Mouse (Mus musculus) adrenal gland, adult 18-20 months (tissue): ENCODE results near the gene Atf7. TPM values are rescaled to one million over a fixed set of nuclear protein-coding genes. Genes with fewer than 3 reads are reported as not detected.

Experiments used
- DNase-seq, 2 experiments: peaks; one replicate each; pipeline ENCODE4 v3.0.0; 2021 to 2022; ENCODE audit warnings: low spot score in 2 of 2
- total RNA-seq, 2 experiments: library from RNA; stranded (reverse); gene quantifications; 1 replicate in 1 of 2; 2 replicates in 1 of 2; pipeline ENCODE4 v1.2.3; 2021

Gene Atf7
- total RNA-seq, 2 experiments from 2014 or later = 58.9 to 62.1 TPM

DNA sequence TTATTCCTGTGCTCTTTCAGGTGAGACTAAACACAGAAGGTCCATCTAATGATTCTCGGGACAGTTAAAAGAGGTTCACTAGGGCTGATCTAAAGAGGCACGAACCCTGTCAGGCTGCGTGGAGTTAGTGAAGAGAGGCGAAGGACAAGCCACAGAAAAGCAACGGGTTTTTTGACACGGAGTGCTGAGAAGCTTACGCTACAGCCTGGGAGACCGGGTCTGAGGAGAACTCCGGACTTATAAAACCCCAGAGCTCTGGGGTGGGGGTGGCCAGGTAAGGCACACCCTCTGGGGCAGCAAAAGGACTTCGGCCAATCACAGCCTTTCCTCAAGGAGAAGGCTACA is 107.7 kb downstream of the Atf7 start:
- no peak for DNase-seq

DNA sequence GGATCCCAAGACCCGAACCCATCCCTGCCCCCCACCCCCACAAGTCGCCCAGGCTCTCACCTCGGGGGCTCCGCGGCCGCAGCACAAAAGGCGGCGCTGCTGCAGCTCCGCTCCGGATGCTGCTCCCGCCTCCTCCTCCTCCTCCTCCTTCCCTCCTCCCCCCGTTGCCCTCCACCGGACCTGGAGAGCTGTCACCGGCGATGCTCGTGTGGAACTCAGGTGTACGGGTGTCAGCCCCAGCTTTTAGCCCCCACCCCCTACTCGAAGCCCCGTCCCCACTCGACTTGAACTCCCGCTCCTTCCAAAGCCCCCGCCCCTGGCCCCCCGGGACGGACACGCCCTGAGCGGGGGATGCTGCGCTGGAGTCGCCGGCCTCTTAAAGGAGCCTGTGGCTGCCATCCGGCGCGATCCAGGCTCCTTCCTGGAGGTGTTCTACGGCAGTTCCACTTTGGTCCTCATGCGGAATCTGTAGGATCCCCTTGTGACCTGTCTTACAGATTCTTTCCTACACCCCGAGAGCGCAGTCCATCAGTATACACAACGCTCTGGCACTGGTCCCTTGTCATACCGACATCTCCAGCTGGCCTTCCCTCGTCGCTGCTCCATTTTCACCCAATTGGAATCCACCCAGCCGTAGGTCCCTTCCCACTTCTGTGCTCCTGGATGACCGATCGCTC is 108.4 kb downstream of the Atf7 start, which contains the start of gene Map3k12:
Gene Map3k12, minus strand, starts transcription at position 337 of the 677 bp plus-strand sequence.
- peak; percentile 76 to 78 for DNase-seq

DNA sequence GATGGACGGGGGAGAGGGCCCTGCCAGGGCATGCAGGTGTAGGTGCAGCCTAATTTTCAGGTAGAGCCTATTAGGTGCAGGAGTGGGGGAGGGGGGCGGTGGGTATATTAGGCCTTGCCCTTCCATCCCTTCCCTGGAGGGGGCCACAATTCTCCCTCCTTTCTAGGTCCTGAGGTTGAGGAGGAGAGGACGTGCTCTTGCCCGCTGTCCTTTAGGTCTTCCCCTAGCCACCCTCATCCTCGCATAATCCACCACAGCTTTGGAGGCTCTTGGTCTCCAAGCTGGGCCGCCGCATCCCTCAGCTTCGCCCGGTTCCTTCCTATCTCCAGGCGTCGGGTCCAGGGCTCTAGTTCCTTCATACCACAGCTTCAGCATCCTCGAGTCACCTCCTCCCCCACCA is 109.0 kb downstream of the Atf7 start:
- DNase-seq = no peak

DNA sequence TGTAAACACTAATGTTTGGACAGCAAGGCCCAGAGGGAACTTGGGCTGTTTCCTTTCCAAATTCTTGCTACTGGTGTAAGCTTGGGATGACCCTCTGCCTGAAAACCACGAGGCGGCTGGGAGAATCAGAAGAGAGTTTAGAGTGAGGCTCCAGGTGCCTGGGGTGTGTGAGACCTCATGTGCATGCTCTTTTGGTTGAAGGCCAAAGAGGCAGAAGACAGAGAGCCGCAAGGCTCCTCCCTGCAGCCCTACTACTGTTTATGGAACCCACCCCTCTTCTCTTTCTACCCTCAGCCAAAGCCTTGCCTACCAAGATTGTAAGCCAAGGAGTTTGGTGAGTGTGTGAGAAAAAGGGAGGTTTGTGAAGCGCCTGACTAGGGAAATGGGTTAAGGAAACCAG is 109.5 kb downstream of the Atf7 start:
- no peak for DNase-seq

DNA sequence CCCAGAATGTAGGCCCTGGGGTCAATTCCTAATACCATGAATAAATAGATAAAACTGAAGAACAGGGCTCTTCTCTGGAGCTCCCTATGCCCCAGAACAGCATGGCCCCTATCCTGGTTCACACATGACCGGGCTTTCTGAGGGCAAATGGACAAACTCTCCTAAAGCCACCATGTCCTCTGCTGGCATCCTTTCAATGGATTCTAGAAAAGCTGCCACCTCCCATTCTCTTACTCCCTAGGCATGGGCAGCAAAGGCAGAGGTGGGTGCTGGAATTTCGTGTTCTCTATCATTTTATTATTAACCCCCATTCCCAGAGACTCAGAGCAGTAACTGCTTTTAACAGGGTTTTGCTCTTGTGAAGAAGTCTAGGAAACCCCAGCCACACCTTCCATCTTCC is 110.0 kb downstream of the Atf7 start:
- no peak for DNase-seq

DNA sequence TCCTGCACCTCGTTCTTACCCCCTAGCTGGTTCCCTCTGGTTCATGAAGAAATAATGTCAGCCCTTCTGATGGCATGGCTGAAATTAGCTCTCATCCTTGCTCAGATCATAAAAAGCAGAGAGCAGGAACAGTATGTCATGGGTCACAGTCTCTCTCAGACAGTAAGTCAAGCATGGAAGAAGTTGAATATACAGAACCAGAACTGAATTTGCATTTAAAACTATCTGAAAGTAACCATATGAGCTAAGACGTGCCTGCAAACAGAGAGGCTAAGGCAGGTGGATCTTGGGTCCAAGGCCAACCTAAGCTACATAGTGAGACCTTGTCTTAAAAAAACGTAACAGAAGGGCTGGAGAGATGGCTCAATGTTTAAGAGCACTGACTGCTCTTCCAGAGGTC is 112.3 kb downstream of the Atf7 start:
- DNase-seq = no peak

DNA sequence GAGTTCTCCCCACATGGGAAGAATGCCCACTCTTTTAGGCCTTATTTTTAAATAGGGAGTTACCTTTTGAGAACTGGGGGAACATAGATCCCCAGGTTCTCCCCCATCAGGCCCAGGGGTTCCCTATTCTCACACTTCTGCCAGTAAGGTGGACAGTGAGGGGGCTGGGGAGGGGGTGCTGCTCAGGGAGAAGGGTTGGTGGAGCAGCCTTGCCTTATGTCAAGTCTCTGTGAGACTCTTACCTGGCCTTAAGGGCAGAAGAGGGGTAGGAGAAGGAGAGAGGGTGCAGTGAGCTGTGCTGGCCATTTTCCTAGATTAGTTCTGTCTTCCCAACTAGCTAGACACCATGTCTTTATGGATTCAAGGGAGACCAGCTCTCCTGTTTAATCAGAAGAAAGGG is 112.8 kb downstream of the Atf7 start:
- DNase-seq = no peak

DNA sequence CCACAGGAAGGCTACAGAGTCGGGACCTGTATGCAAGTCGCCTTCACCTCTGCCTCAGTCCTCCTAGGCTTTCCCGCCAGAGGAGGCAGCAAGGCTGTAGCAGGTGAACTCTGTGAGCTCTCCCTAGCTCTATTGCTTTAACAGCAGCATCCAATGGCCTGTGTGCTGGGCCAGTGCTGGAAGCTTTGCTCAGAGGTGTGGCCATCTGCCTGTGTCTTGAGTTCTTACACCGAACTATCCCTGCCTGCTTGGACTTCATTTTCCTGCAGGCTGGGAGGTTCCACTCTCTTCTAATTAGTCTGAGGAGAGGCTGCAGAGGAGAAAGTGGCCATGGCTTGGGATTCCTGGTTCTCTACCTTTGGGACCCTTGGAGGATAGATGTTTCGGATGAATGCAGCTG is 113.3 kb downstream of the Atf7 start:
- no peak for DNase-seq

DNA sequence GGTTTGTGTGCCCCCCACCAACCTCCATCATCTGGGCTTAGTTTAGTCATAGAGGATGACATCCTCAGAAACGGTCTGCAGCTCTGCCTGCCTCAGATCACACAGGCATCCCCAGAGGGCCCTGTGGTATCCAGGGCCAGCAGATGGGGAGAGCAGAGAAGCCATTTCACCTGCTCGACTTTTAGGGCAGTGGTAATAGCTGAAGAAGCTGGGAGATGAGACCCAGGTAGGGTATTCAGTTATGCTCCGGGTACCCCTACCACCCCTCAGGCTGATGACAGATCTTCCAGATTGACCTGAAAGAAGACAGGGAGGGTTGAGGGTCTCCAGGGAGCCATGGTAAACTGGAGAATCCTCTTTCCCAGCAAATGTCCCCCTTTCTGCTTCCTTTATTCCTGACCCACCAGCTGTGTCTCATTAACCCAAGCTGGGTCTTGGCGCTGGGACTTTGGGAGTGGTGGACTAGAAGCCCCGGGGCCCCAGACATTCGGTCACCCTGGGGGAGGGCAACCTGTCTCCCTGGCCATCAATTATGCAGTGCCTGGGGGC is 113.9 kb downstream of the Atf7 start:
- no peak for DNase-seq

DNA sequence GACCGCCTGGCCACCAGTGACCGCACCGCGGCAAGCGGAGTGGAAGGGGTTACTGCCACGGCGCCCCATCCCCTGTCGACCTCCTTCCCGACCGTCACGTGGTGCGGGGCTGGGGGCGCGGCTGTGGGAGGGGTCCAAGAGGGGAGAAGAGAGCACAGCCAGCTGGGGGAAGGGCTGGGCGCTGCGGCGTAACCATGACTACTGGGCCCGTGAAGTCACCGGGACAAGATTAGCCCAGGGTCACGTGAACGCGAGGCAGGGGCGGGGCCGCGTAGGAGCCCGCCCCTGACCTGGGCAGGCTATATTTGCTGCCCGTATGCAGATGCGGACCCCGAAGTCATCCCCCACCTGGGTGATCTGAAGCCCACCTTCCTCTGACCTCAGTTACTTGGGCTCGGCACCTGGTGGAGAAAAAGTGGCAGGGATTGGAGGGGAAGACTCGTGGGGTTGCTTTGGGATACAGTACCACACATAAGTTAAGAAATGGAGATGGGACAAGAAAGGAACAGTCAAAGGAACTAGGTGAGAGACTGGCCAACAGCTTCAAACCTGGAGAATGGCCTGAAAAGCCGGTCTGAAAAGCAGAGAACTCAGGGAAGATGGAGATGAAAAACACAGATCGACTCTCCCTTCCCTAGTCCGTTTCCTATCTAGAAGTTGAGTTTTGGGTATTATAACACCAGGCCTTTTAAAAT is 114.5 kb downstream of the Atf7 start:
- peak; percentile 79 for DNase-seq

DNA sequence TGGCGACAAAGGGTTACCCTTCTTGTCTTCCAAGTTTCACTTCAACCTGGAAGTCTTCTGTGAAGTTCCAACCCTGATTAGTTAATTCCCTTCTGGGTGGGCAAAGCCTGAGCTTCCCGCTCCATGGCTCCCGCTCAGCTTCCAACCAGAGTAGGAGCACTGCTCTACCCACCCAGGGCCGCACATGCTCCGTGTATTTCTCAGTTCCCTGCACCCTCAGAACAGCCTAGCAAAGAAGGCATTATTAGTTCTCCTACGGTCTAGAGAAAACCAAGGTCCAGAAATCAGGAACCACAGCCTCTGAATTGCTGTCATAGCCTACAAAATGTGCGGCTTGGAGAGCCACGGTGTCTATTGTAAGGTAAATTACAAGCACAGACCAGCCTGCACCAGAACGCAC is 115.2 kb downstream of the Atf7 start:
- no peak for DNase-seq

DNA sequence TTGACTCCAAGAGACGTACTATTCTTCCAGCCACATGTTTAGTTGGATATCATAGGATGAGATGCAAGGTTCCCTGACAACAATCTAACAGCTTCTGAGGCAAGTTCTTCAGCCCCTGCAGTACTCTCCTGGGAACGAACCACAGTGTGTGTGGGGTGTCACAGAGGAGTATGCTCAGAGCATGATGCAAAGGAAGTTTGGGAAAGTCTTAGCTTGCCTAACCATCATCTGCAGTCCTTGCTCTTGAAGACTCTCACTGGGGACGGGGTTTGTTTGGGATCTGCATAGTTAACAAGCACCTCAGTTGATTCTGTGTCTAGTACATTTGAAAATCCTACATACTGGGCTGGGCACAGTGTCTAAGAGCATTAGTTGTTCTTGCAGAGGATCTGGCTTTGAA is 116.9 kb downstream of the Atf7 start:
- no peak for DNase-seq

DNA sequence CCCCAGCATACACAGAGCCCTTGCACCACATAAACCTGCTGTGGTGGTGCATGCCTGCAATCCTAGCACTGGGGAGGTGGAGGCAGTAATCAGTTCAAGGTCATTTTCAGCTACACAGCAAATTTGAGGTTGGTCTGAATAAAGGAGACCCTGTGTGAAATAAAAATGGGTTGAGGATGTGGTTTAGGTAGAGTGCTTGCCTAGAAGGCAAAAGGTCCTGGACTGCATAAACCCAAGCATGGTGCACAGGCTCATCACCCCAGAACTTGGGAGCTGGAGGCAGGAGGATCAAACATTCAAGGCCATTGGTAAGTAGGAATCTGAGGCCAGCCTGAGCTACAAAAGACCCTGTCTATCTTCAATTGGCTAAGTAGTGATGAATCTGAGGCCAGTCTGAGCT is 117.7 kb downstream of the Atf7 start:
- no peak for DNase-seq

DNA sequence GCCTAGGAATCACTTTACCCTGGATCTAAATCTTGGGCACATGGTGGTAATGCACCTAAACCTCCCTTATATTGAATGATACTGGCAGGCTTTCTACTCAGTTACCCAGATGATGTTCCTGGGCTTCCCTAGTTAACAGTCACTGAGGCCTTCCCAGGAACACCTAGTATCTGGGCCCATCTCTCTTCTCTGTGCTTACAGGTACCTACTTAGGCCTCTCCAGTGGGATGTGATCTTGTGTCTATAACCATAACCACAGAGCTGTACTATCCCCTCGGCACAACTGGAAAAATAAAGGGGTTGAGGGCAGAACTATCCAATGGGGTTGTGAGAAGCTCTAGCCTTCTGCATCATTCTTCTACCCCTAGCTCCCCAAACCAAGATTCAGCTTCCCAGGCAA is 118.4 kb downstream of the Atf7 start:
- DNase-seq = no peak

DNA sequence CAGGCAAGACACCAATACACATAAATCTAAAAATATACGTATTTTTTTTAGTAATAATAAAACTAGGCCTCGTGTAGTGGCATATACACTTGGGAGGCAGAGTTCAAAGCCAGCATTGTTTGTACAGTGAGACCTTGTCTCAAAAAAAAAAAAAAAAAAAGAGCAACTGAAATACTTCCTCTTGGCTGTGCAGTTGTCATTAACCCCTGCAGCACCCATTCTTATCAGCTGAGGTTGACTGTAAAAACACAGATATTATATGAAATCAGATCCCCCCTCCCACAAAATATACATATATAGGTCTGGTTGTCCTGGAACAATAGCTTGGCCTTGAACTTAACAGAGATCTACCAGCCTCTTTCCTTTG is 118.8 kb downstream of the Atf7 start:
- no peak for DNase-seq

DNA sequence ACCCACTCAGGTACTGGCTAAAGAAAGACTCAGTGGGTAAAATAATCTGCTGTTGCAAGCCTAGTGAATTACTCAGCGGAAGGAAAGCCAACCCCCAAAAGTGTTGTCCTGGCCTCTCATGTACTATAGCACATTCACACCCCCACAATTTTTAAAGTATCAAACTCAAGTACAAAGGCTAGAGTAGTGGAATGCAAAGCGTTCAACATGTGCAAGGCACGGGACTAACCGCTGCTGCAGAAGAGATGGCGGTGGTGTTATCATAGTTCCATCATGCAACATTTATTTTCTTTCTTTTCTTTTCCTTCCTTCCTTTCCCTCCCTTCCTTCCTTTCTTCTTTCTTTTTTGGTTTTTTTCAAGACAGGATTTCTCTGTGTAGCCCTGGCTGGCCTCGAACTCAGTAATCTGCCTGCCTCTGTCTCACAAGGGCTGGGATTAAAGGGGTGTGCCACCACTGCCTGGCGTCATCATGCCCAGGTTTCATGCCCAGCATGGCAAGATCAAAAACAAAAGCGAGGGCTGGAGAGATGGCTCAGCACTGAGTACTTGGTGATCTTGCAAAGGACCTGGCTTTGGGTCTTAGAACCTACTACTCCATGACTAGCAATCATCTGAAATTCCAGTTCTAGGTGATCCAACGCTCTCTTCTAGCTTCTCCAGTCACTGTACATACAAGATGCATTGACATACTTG is 119.3 kb downstream of the Atf7 start:
- no peak for DNase-seq

DNA sequence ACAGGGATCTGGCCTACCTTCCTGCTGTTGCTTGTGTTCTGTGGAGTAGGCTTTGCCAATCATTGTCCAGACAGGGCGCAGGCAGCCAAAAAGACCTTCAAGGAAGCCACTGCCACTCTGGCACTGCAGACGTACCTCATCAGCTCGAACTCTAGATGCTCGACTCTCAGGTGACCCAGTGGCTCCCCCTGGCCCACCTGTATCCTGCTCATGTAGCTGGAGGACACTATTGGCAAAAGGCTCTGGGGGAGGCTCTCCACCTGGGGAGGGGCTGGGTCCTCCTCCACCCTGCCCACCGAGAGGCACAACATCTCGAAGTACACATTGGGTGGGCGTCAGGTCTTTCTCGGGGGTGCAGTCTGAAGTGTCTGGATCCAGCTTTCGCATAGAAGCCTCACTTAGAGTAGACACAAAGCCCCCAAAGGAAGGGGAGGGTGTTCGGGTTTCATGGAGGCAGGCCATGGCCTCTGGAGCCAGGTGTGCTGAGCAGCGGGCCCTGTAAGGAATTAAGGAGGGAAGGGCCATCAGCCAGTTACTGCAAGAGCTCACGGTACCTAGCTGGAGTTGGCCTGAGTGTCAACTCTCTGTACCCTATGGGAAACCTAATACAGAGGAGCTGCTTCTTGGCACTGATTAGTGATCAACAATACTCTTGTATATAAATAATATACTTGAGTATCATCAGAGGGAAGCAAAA is 120.0 kb downstream of the Atf7 start:
- no peak for DNase-seq

DNA sequence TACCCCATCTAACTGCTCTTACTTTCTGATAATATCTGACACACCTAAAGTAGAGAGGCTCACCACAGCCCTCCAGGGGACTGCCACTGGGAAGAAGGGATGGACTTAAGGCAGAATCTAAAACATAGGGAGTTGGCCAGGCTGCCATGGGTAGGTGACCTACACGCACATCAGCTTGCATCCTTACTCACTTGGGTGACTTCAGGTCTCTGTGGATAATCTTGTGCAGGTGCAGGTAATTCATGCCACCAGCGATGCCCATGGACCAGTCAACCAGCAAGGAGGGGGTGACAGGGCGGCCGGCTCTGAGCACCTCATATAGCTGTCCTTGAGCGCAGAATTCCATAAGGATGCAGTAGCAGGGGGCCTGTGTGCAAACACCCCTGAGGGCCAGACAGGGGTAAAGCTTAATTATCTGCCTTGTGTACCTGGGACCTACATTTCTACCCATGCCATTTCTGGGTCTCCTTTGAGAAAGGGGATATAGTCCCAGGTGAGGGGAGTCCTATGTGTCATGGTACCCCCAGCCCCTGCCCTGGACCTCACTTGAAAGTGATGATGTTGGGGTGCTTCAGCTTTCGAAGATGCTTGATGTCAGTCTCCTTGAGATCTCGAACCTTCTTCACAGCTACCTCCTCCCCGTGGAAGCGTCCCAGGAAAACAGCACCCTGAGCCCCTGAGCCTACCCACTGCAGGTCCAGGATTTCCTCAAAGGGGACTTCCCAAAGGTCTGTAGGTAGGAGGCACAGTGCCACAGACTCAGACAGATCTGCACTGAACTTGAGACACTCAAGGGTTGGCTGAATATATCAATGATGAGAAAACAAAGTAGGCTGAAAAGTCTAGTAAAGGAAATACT is 121.1 kb downstream of the Atf7 start:
- no peak for DNase-seq

DNA sequence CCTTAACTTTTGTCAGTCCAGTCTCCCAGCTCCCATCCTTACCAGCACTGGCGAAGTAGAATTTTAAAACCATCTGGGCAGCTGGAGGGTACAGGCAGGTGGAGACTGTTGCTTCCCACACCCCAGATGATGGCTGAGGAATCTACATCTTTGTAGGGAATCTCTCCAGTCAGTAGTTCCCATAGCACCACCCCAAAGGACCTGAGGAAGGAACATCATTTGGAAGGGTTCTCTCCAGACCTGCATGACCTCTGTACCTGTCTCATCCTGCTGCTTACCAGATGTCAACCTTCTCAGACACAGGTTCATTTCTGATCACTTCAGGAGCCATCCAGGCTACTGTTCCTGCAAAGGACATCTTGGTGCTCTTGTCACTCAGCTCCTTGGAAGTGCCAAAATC is 121.8 kb downstream of the Atf7 start, which contains the start of gene Gm10337:
Gene Gm10337, plus strand, starts transcription at position 276 of the 400 bp plus-strand sequence.
- no peak for DNase-seq

DNA sequence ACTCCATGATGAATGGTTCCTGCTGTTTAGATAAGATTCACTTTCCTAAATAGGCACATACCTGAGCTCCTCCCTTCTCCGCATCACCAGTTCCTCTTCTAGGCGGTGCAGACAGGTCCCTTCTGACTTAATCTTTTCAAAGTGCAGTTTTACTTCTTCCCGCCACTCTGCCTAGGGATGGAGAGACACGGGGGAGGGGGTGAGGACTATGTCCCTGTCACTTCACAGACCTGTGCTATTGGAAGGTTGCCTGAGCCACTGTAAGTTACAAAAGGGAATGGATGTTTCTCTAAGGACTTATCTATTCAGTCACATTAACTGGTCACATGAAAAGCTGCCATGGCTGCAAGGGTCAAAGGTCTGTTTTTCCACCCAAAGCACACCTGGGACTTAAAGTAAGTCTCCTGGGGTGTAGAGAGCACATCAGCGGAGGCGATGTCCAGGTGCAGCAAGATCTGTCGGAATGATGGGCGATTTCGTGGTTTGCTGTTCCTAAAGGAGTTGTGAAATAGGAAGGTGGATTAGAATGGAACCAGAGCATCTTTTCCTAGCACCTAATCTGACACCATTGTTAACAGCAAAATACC is 122.9 kb downstream of the Atf7 start:
- DNase-seq = no peak
